ENCODE assay signal across 20 mouse cellular contexts in the genomic region with DNA sequence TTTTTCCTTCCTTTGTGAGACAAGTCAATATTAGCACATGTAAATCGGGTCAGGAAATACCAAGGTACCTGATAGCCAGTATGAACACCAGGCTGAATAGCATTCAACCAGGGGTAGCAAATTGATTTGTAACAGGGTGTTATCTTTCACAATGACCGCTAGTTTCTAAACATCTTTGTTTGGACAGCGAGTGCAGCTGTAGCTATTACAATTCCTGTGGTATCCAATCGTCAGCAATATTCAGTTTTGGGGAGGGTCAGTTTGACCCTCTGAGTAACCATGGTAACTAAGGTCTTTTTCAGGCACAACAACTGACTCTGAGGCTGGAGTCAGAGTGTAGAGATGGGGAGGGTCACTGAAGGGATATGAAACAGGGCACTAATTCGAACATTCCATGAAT. TPM values are rescaled to one million over a fixed set of nuclear protein-coding genes. Genes with fewer than 3 reads are reported as not detected.
DNase-seq lines count a peak whose midpoint lies in the region; ATAC-seq lines count a peak whose summit lies in the region.
"Had no signal": no experiment of that assay in that cellular context is flagged by ENCODE, and none has a peak within 500 bp of the region (broad histone marks: within the 10 kb centered on the region; RNA-seq: fewer than 3 reads in every experiment).

No protein-coding gene starts in this region.

- no peaks in the 10 kb centered on the region for H3K4me1 ChIP-seq in hindbrain, embryonic 11.5 days (replicated peaks; ENCODE audit: control insufficient read depth, insufficient read depth, low read length)
- no peaks in the 10 kb centered on the region for H3K4me1 ChIP-seq in hindbrain, embryonic 13.5 days (replicated peaks)
- H3K4me1 ChIP-seq in neural tube, embryonic 11.5 days (ENCODE audit: control insufficient read depth, insufficient read depth, low read length): peaks cover 2% of the 10 kb centered on the region; the same call in 1 of the 2 replicates
- H3K4me1 ChIP-seq: forebrain, embryonic 15.5 days; heart, embryonic 10.5 days had no signal

- H3K36me3 ChIP-seq in hindbrain, embryonic 11.5 days (ENCODE audit: control insufficient read depth, insufficient read depth, low read length): no peaks in the 10 kb centered on the region
- H3K36me3 ChIP-seq in hindbrain, embryonic 13.5 days: no peaks in the 10 kb centered on the region
- no peaks in the 10 kb centered on the region for H3K36me3 ChIP-seq in neural tube, embryonic 11.5 days (ENCODE audit: control insufficient read depth, insufficient read depth, low read length)
- H3K36me3 ChIP-seq: embryonic facial prominence, embryonic 12.5 days; forebrain, embryonic 15.5 days; heart, embryonic 10.5 days had no signal

- DNase-seq in hindbrain, embryonic 11.5 days (ENCODE audit: low spot score): peak; percentile 20
- DNase-seq in neural tube, embryonic 11.5 days (ENCODE audit: low spot score): no peak
- no peak for DNase-seq in neural tube, embryonic 10.5 days (ENCODE audit: extremely low spot score, low spot score)
- peak; percentile 44 for DNase-seq in embryo, embryonic 11 days
- DNase-seq in left cerebral cortex, postnatal 14 days (ENCODE audit: low spot score in 2 of 2): no peak
- DNase-seq in adrenal gland, adult 8-10 months: no peak
- DNase-seq: adrenal gland, adult 2 months; adrenal gland, postnatal 36 days; cerebellum, adult 2 months; cerebellum, postnatal 10 days; gastrocnemius, postnatal 36 days; heart, adult 18-20 months; heart, postnatal 10 days had no signal

- ATAC-seq in hindbrain, embryonic 11.5 days (ENCODE audit: low FRiP score): peak; percentile 67
- ATAC-seq in hindbrain, embryonic 13.5 days (ENCODE audit: low FRiP score): no peak
- peak; percentile 81 for ATAC-seq in neural tube, embryonic 11.5 days (ENCODE audit: insufficient read depth, low FRiP score, low TSS enrichment)
- ATAC-seq: forebrain, embryonic 15.5 days; intestine, postnatal 0 days had no signal

- intact Hi-C loops in left cerebral cortex, postnatal 14 days (cut with DNase I): no loop called here

- no peaks in the 10 kb centered on the region for H3K9me3 ChIP-seq in hindbrain, embryonic 11.5 days (ENCODE audit: control insufficient read depth, low read length)
- peaks cover 8% of the 10 kb centered on the region; the same call in 1 of the 2 replicates for H3K9me3 ChIP-seq in hindbrain, embryonic 13.5 days
- H3K9me3 ChIP-seq in neural tube, embryonic 11.5 days (ENCODE audit: control insufficient read depth, low read length): peaks cover 7% of the 10 kb centered on the region; the same call in 1 of the 2 replicates
- H3K9me3 ChIP-seq: heart, embryonic 10.5 days had no signal

- no peaks in the 10 kb centered on the region for H3K27me3 ChIP-seq in hindbrain, embryonic 11.5 days (ENCODE audit: control insufficient read depth, insufficient read depth, low read length)
- H3K27me3 ChIP-seq in hindbrain, embryonic 13.5 days: 0 out of 2 replicates have a peak, but pooled peaks cover 5% of the 10 kb centered on the region
- H3K27me3 ChIP-seq in neural tube, embryonic 11.5 days (ENCODE audit: control insufficient read depth, insufficient read depth, low read length): no peaks in the 10 kb centered on the region; the same call in 1 of the 2 replicates
- H3K27me3 ChIP-seq: embryonic facial prominence, embryonic 12.5 days; forebrain, embryonic 15.5 days had no signal

- no peak overlapping the region for H3K27ac ChIP-seq in hindbrain, embryonic 11.5 days (ENCODE audit: low read depth, low read length)
- no peak overlapping the region for H3K27ac ChIP-seq in hindbrain, embryonic 13.5 days
- H3K27ac ChIP-seq in neural tube, embryonic 11.5 days (ENCODE audit: low read depth, low read length): no peak overlapping the region
- H3K27ac ChIP-seq: embryonic facial prominence, embryonic 12.5 days; forebrain, embryonic 15.5 days; heart, embryonic 10.5 days had no signal

- WGBS in hindbrain, embryonic 11.5 days: 38% methylated on average over 5 of the region's 5 CpGs
- 20% methylated on average over 5 of the region's 5 CpGs for WGBS in hindbrain, embryonic 13.5 days
- 31% methylated on average over 5 of the region's 5 CpGs for WGBS in neural tube, embryonic 11.5 days

- no peak overlapping the region for H3K4me2 ChIP-seq in hindbrain, embryonic 11.5 days (replicated peaks; ENCODE audit: low read depth, low read length)
- H3K4me2 ChIP-seq in hindbrain, embryonic 13.5 days: no peak overlapping the region
- H3K4me2 ChIP-seq in neural tube, embryonic 11.5 days (ENCODE audit: low read depth): no peak overlapping the region
- H3K4me2 ChIP-seq: embryonic facial prominence, embryonic 12.5 days; forebrain, embryonic 15.5 days had no signal

- no peak overlapping the region for H3K4me3 ChIP-seq in hindbrain, embryonic 11.5 days (ENCODE audit: low read depth, low read length)
- no peak overlapping the region for H3K4me3 ChIP-seq in hindbrain, embryonic 13.5 days
- H3K4me3 ChIP-seq in neural tube, embryonic 11.5 days (ENCODE audit: low read depth, low read length): no peak overlapping the region
- H3K4me3 ChIP-seq: embryonic facial prominence, embryonic 12.5 days; forebrain, embryonic 15.5 days; heart, embryonic 10.5 days had no signal

- H3K9ac ChIP-seq in hindbrain, embryonic 11.5 days (ENCODE audit: low read depth, low read length): no peak overlapping the region
- no peak overlapping the region for H3K9ac ChIP-seq in hindbrain, embryonic 13.5 days
- no peak overlapping the region for H3K9ac ChIP-seq in neural tube, embryonic 11.5 days (ENCODE audit: low read length)
- H3K9ac ChIP-seq: embryonic facial prominence, embryonic 12.5 days; forebrain, embryonic 15.5 days had no signal

RNA-seq across cellular contexts. Expression of a gene that starts 15.3 kb away (rescaled TPM):
- 5.6 and 7.4 TPM in 2 replicates for polyA plus RNA-seq in hindbrain, embryonic 11.5 days (2014; fragmentation: Nextera tagmentation; extraction: Ambion mirVana)
- polyA plus RNA-seq in hindbrain, embryonic 13.5 days (2015; fragmentation: Nextera tagmentation; extraction: Ambion mirVana): 3.9 and 6.4 TPM in 2 replicates
- polyA plus RNA-seq in neural tube, embryonic 11.5 days (2014; fragmentation: Nextera tagmentation; extraction: Ambion mirVana): 1.6 and 1.7 TPM in 2 replicates
- 1 to 10 TPM; 3.7 to 3.8 TPM for total RNA-seq in left cerebral cortex, postnatal 14 days (2021)
- under 1 TPM; 0.30 to 0.52 (median 0.41) TPM for total RNA-seq in adrenal gland, adult 8-10 months (2022)
- total RNA-seq: ES-E14; hematopoietic stem cell, adult 5-6 weeks had no signal

Comparison
In these comparisons a context has a peak if more than half of its experiments do, and no peak if none do; other contexts are left out.
1. DNase-seq: peak in hindbrain, embryonic 11.5 days (single experiment) and embryo, embryonic 11 days (single experiment); none in neural tube, embryonic 11.5 days (single experiment), neural tube, embryonic 10.5 days (single experiment), left cerebral cortex, postnatal 14 days (0 of 2) and adrenal gland, adult 8-10 months (single experiment).